9 mouse cellular contexts compared by ENCODE assay signal in the genomic region with DNA sequence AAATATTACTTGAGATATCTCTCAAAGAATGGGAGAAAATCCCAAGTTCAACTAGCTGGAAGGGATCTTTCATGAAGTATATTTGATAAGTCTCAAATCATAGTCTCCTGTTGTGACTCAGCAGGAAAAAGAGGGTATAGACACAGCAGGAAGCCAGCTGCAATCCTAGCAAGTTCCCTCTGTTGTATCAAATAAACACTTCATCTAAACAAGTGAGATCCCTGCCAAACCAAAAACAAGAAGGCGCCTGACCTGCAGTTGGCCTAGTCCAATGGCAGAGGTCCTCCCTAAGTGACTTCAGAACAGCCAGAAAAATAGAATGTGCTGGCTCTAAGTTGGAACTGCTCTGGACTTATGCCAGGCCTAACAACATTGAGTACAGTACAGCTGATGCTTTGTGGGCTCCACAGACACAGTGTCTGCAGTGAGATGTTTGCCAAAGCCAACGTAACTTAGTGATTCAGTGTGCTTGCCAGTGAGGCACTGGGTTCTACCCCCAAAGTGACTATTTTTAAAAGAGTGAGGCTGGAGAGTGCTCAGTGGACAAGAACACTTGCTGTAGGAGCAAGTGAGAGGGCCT. TPM values are rescaled to one million over a fixed set of nuclear protein-coding genes. Genes with fewer than 3 reads are reported as not detected.
DNase-seq lines count a peak whose midpoint lies in the region; ATAC-seq and TF ChIP-seq lines count a peak whose summit lies in the region.
"Had no signal": no experiment of that assay in that cellular context is flagged by ENCODE, and none has a peak within 500 bp of the region (broad histone marks: within the 10 kb centered on the region; RNA-seq: fewer than 3 reads in every experiment).

No protein-coding gene starts in this region.

- no peak overlapping the region for H3K4me3 ChIP-seq in kidney, adult 2 months (ENCODE audit: insufficient read depth, low read depth, low read length)
- no peak overlapping the region for H3K4me3 ChIP-seq in kidney, embryonic 15.5 days (replicated peaks)
- H3K4me3 ChIP-seq in bone marrow macrophage, adult 2 months (ENCODE audit: insufficient read depth, low read length): no peak overlapping the region
- H3K4me3 ChIP-seq: heart, adult 2 months had no signal

- H3K9ac ChIP-seq in kidney, embryonic 15.5 days: no peak overlapping the region

- no peak overlapping the region for H3K4me2 ChIP-seq in kidney, embryonic 15.5 days

- TF ChIP-seq CTCF in kidney, adult 2 months (conservative IDR thresholded peaks at IDR 0.05; ENCODE audit: insufficient read depth, insufficient read length, low read depth, low read length): no peak
- TF ChIP-seq CTCF in bone marrow macrophage, adult 2 months (IDR thresholded peaks at IDR 0.05; ENCODE audit: low read depth, low read length): no peak

- intact Hi-C loops in heart, postnatal 25 days (cut with DNase I): no loop called here

- no peak for TF ChIP-seq POLR2A in kidney, adult 2 months (IDR thresholded peaks at IDR 0.05; ENCODE audit: low read depth, low read length)
- no peak for TF ChIP-seq POLR2A in bone marrow macrophage, adult 2 months (IDR thresholded peaks at IDR 0.05; ENCODE audit: borderline replicate concordance, low read depth, low read length)

- no peak overlapping the region for H3K27ac ChIP-seq in kidney, adult 2 months (ENCODE audit: insufficient read depth, low read depth, low read length)
- no peak overlapping the region for H3K27ac ChIP-seq in kidney, embryonic 15.5 days
- peak overlapping the region; percentile 38 for H3K27ac ChIP-seq in bone marrow macrophage, adult 2 months (ENCODE audit: insufficient read depth, low read depth, low read length)
- H3K27ac ChIP-seq: heart, adult 2 months had no signal

- H3K9me3 ChIP-seq in kidney, embryonic 15.5 days (replicated peaks): no peaks in the 10 kb centered on the region

- WGBS in kidney, adult 2 months: 83% methylated on average over 2 of the region's 2 CpGs
- 83% methylated on average over 2 of the region's 2 CpGs for WGBS in kidney, embryonic 15.5 days

- H3K27me3 ChIP-seq in kidney, adult 2 months (replicated peaks; ENCODE audit: control insufficient read depth, insufficient read depth, low read length): no peaks in the 10 kb centered on the region
- no peaks in the 10 kb centered on the region for H3K27me3 ChIP-seq in kidney, embryonic 15.5 days

- ATAC-seq in kidney, embryonic 15.5 days (replicated peaks; ENCODE audit: low FRiP score): no peak

- H3K4me1 ChIP-seq in kidney, adult 2 months (ENCODE audit: control insufficient read depth, insufficient read depth, low read length): no peaks in the 10 kb centered on the region
- no peaks in the 10 kb centered on the region for H3K4me1 ChIP-seq in kidney, embryonic 15.5 days
- peaks cover 11% of the 10 kb centered on the region for H3K4me1 ChIP-seq in bone marrow macrophage, adult 2 months (ENCODE audit: control insufficient read depth, insufficient read depth, low read length)

- H3K36me3 ChIP-seq in kidney, adult 2 months (ENCODE audit: control insufficient read depth, insufficient read depth, low read length): peaks cover 5% of the 10 kb centered on the region
- H3K36me3 ChIP-seq in kidney, embryonic 15.5 days: peaks cover 52% of the 10 kb centered on the region

- DNase-seq in kidney, adult 2 months: peak; percentile 47
- DNase-seq in heart, postnatal 25 days (ENCODE audit: low spot score): peak; percentile 15
- DNase-seq in lung, adult 18-20 months: peak; percentile 51 to 74
- DNase-seq in T-cell, adult 2 months (ENCODE audit: low spot score): no peak
- DNase-seq in cerebellum, adult 11 months: no peak
- DNase-seq in thymus, postnatal 14 days: no peak

RNA-seq across cellular contexts. Expression of gene Lgals8, which starts 22.6 kb away (rescaled TPM):
- 34.6 and 40.3 TPM in 2 replicates for polyA plus RNA-seq in kidney, adult 2 months (2012; rRNA removed)
- polyA plus RNA-seq in kidney, embryonic 15.5 days (2015; fragmentation: Nextera tagmentation; extraction: Ambion mirVana): 20.4 and 22.5 TPM in 2 replicates
- 113 and 114 TPM in 2 replicates for polyA plus RNA-seq in bone marrow macrophage, adult 2 months (2012; ENCODE audit: insufficient read depth, insufficient read length, missing spikeins)
- total RNA-seq in heart, postnatal 25 days (2021): 10 to 100 TPM; 32.4 to 37.8 TPM

RNA-seq across cellular contexts. Expression of gene Heatr1, which starts 47.3 kb away (rescaled TPM):
- polyA plus RNA-seq in kidney, adult 2 months (2012; rRNA removed): 16.0 and 19.5 TPM in 2 replicates
- polyA plus RNA-seq in kidney, embryonic 15.5 days (2015; fragmentation: Nextera tagmentation; extraction: Ambion mirVana): 21.3 and 22.0 TPM in 2 replicates
- 10.6 and 12.0 TPM in 2 replicates for polyA plus RNA-seq in bone marrow macrophage, adult 2 months (2012; ENCODE audit: insufficient read depth, insufficient read length, missing spikeins)
- 10 to 100 TPM; 13.8 to 16.7 TPM for total RNA-seq in heart, postnatal 25 days (2021)

Comparison
In these comparisons a context has a peak if more than half of its experiments do, and no peak if none do; other contexts are left out.
1. DNase-seq: peak in kidney, adult 2 months (single experiment), heart, postnatal 25 days (single experiment) and lung, adult 18-20 months (2 of 2); none in T-cell, adult 2 months (single experiment), cerebellum, adult 11 months (single experiment) and thymus, postnatal 14 days (single experiment).